Mouse (Mus musculus) liver, embryonic 14.5 days (tissue): ENCODE results near the gene Pomp.

Experiments
- CTCF ChIP-seq: IDR thresholded peaks from 2 replicates; pipeline ENCODE4 v1.5.1; 2016; ENCODE audit warnings: antibody characterized with exemption, low read depth, control low read depth
- EP300 ChIP-seq: IDR thresholded peaks from 2 replicates; pipeline ENCODE4 v1.6.1; 2016; ENCODE audit warnings: antibody characterized with exemption, low read depth

GRCm38 (mm10) chr5:147826091-147826490 is 34.2 kb upstream of the Pomp start:
- TF ChIP-seq EP300 (no peak), CTCF (no peak)
